Mouse (Mus musculus) 3T3-L1 (cell line): Measurements from ENCODE around the gene Prr15l.

ENCODE experiments used
- DNase-seq: peaks from one replicate; pipeline ENCODE4 v3.0.0-alpha.2; 2015; ENCODE audit warnings: low read depth, low spot score

The Prr15l gene

GRCm38 (mm10) chr11:96976911-96977591 lies 49.1 kb downstream of the Prr15l start:
- peak; percentile 74 for DNase-seq

- peak; percentile 100 for DNase-seq
These were observed 49.9 kb downstream of the Prr15l start for GRCm38 (mm10) chr11:96977606-96978400.

- DNase-seq, result no peak
These were observed 50.7 kb downstream of the Prr15l start for GRCm38 (mm10) chr11:96978401-96979246.

- no peak for DNase-seq
These were observed 51.4 kb downstream of the Prr15l start for GRCm38 (mm10) chr11:96979329-96979728.

GRCm38 (mm10) chr11:96980021-96980420 lies 52.1 kb downstream of the Prr15l start:
- no peak for DNase-seq

GRCm38 (mm10) chr11:96981461-96981860 lies 53.6 kb downstream of the Prr15l start:
- DNase-seq, result no peak

GRCm38 (mm10) chr11:96982355-96982754 lies 54.5 kb downstream of the Prr15l start:
- DNase-seq, result peak; percentile 93

GRCm38 (mm10) chr11:96982859-96983258 lies 55.0 kb downstream of the Prr15l start, which contains the start of gene Sp2:
Gene Sp2 (minus strand): TSS chr11:96982959.
- no peak for DNase-seq

GRCm38 (mm10) chr11:96984903-96985302 lies 57.0 kb downstream of the Prr15l start:
- DNase-seq, result no peak

- DNase-seq, result no peak
These were observed 58.6 kb downstream of the Prr15l start for GRCm38 (mm10) chr11:96986463-96986862.
